Mouse (Mus musculus) MEL (cell line): ENCODE data around the gene Hspg2.

Experiments used
- CTCF ChIP-seq, 3 experiments: IDR thresholded peaks in 2 of 3; conservative IDR thresholded peaks in 1 of 3; 2 replicates each; pipeline ENCODE4 v1.5.1; 2011 to 2012; ENCODE audit warnings: low read length in 3 of 3, low read depth in 2 of 3, mild to moderate bottlenecking in 2 of 3, improper control_type of control experiment in 1 of 3, inconsistent platforms in 1 of 3, mixed read lengths in 1 of 3, moderate library complexity in 1 of 3; ENCODE audit not compliant: control insufficient read depth in 1 of 3, insufficient read depth in 1 of 3, poor library complexity in 1 of 3, severe bottlenecking in 1 of 3
- E2F4 ChIP-seq: IDR thresholded peaks from 2 replicates; pipeline ENCODE4 v1.6.1; 2011; ENCODE audit warnings: low read depth, low read length, improper control_type of control experiment, borderline replicate concordance
- ELF1 ChIP-seq: IDR thresholded peaks from 2 replicates; pipeline ENCODE4 v1.6.1; 2014; ENCODE audit warnings: low read depth, mild to moderate bottlenecking, inconsistent platforms, low read length, improper control_type of control experiment, moderate library complexity
- EP300 ChIP-seq, 2 experiments: IDR thresholded peaks; 2 replicates each; pipeline ENCODE4 v1.6.1; 2011; ENCODE audit warnings: improper control_type of control experiment in 2 of 2, low read length in 2 of 2, low read depth in 1 of 2, mild to moderate bottlenecking in 1 of 2
- GABPA ChIP-seq: IDR thresholded peaks from 2 replicates; pipeline ENCODE4 v1.6.1; 2012; ENCODE audit warnings: low read depth, mild to moderate bottlenecking, inconsistent platforms, low read length, improper control_type of control experiment, moderate library complexity
- MAFK ChIP-seq: IDR thresholded peaks from 2 replicates; pipeline ENCODE4 v1.6.1; 2011; ENCODE audit warnings: low read depth, mild to moderate bottlenecking, low read length, improper control_type of control experiment, borderline replicate concordance
- MAX ChIP-seq: IDR thresholded peaks from 2 replicates; pipeline ENCODE4 v1.6.1; 2011; ENCODE audit warnings: low read length, improper control_type of control experiment
- POLR2A ChIP-seq, 2 experiments: IDR thresholded peaks; 2 replicates each; pipeline ENCODE4 v1.6.1; 2011 to 2012; ENCODE audit warnings: low read length in 2 of 2, mild to moderate bottlenecking in 2 of 2, control low read depth in 1 of 2, improper control_type of control experiment in 1 of 2, low read depth in 1 of 2, moderate library complexity in 1 of 2; ENCODE audit not compliant: control insufficient read depth in 1 of 2, insufficient read depth in 1 of 2, poor library complexity in 1 of 2
- POLR2AphosphoS2 ChIP-seq: IDR thresholded peaks from 2 replicates; pipeline ENCODE4 v1.6.1; 2011; ENCODE audit warnings: low read length, improper control_type of control experiment
- TAL1 ChIP-seq: IDR thresholded peaks from 2 replicates; pipeline ENCODE4 v1.6.1; 2012; ENCODE audit warnings: mild to moderate bottlenecking, inconsistent platforms, low read length, moderate library complexity, mixed read lengths
- TBP ChIP-seq: IDR thresholded peaks from 2 replicates; pipeline ENCODE4 v1.8.0; 2011; ENCODE audit warnings: low read depth, low read length, improper control_type of control experiment
- USF1 ChIP-seq: IDR thresholded peaks from 2 replicates; pipeline ENCODE4 v1.6.1; 2014; ENCODE audit warnings: low read depth, mild to moderate bottlenecking, inconsistent platforms, low read length, improper control_type of control experiment, moderate library complexity

GRCm38 (mm10) chr4:137546003-137546525 lies 77.5 kb downstream of the Hspg2 start:
- TF ChIP-seq POLR2A (IDR thresholded peaks at IDR 0.05; ENCODE audit: control insufficient read depth in 1 of 2, insufficient read depth in 1 of 2, low read depth in 1 of 2, low read length in 2 of 2, poor library complexity in 1 of 2) (no peak), MAFK (no peak), E2F4 (no peak), TAL1 (no peak), EP300 (IDR thresholded peaks at IDR 0.05; ENCODE audit: low read depth in 1 of 2, low read length in 2 of 2) (no peak), MAX (no peak), ELF1 (no peak), GABPA (no peak), CTCF (IDR thresholded peaks at IDR 0.05 in 2 of 3, conservative IDR thresholded peaks at IDR 0.05 in 1 of 3; ENCODE audit: control insufficient read depth in 1 of 3, insufficient read depth in 1 of 3, low read depth in 2 of 3, low read length in 3 of 3, poor library complexity in 1 of 3, severe bottlenecking in 1 of 3) (peak in 2 of 3 experiments; percentile 23 to 41; a peak in 4 of 6 replicates), USF1 (no peak), POLR2AphosphoS2 (no peak), TBP (no peak)
